Mouse (Mus musculus): ENCODE data around the gene Gm20604. TPM values are rescaled to one million over a fixed set of nuclear protein-coding genes. Genes with fewer than 3 reads are reported as not detected.

Gm20604 gene
- polyA plus RNA-seq, 1 experiment from 2014 or later: 6.3 TPM

DNA sequence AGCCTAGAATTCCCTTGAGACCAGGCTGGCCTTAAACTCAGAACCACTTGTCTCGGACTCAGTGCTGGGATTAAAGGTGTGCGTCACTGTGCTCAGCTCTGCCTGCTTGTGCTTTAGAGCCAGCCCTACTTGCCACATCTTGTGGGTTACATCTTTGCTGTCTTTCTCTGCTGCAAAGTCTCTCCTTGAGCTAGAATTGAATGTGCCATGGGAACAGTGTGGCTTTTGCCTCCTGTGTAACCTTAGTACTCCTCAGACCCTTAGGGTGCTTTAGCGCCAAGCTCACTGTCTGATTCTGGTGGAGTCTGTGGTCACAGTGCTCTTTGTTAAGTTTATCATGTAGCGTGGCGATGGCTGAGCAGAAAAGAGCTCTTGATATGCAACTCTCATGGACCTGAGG lies 14.2 kb upstream of the Gm20604 start:
- 92% methylated on average over 5 of the region's 5 CpGs for WGBS (ENCODE audit: insufficient replicate concordance)
- no peak for ATAC-seq (ENCODE audit: low read depth)
- Histone ChIP-seq H3K4me2 (ENCODE audit: low read depth, low read length) (no peak overlapping the region), H3K9me3 (replicated peaks; ENCODE audit: control insufficient read depth, low read length) (no peaks in the 10 kb centered on the region), H3K4me1 (ENCODE audit: control insufficient read depth, low read depth, low read length) (no peaks in the 10 kb centered on the region), H3K27me3 (ENCODE audit: control insufficient read depth, insufficient read depth, low read depth, low read length) (no peaks in the 10 kb centered on the region), H3K9ac (ENCODE audit: low read depth, low read length) (no peak overlapping the region), H3K4me3 (ENCODE audit: low read depth, low read length) (no peak overlapping the region), H3K36me3 (ENCODE audit: control insufficient read depth, insufficient read depth) (peaks cover 73% of the 10 kb centered on the region), H3K27ac (ENCODE audit: low read length) (no peak overlapping the region)

DNA sequence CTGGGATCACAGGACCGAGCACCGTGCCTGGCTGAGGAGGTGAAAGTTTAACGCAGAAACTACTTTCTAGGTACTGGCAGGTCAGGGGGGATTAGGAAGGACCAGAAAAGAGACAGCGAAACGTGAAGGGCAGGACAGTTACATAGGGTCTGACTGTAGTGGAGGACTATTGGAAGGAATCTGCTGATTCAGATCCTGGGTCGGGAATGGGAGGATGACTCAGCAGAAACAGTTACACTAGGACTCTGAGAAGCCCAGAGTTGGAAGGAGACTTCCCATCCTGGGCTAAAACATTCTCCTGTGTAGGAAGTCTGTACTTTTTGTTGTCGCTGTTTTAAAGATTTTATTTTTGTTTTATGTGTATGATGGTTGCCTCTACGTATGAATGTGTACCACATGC lies 13.1 kb upstream of the Gm20604 start:
- Histone ChIP-seq H3K27ac (ENCODE audit: low read length) (no peak overlapping the region), H3K4me1 (ENCODE audit: control insufficient read depth, low read depth, low read length) (no peaks in the 10 kb centered on the region), H3K36me3 (ENCODE audit: control insufficient read depth, insufficient read depth) (peaks cover 73% of the 10 kb centered on the region), H3K4me3 (ENCODE audit: low read depth, low read length) (no peak overlapping the region), H3K4me2 (ENCODE audit: low read depth, low read length) (no peak overlapping the region), H3K9ac (ENCODE audit: low read depth, low read length) (no peak overlapping the region), H3K9me3 (replicated peaks; ENCODE audit: control insufficient read depth, low read length) (no peaks in the 10 kb centered on the region), H3K27me3 (ENCODE audit: control insufficient read depth, insufficient read depth, low read depth, low read length) (no peaks in the 10 kb centered on the region)
- 88% methylated on average over 8 of the region's 8 CpGs for WGBS (ENCODE audit: insufficient replicate concordance)
- ATAC-seq (ENCODE audit: low read depth): no peak

DNA sequence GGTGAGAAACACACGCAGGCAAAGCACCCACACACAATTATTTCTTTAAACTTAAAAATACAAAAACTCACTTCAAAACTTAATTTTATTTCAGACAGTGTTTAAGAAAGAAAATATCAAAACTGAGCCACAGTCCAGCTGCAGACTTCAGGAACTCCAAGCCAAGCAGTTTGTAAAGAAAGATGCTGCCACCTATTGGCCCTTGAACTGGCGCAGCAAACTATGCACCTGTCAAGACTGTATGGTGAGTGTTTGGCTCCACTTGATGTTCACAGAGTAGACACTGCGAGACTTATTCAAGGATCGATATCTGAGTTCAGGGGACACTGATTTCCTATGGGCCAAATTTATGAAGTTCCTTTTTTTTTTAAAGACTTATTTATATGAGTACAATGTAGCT lies 10.5 kb upstream of the Gm20604 start:
- no peaks in the 10 kb centered on the region for H3K9me3 ChIP-seq (replicated peaks; ENCODE audit: control insufficient read depth, low read length)
- H3K9ac ChIP-seq (ENCODE audit: low read depth, low read length): no peak overlapping the region
- no peaks in the 10 kb centered on the region for H3K27me3 ChIP-seq (ENCODE audit: control insufficient read depth, insufficient read depth, low read depth, low read length)
- WGBS (ENCODE audit: insufficient replicate concordance): 80% methylated on average over 4 of the region's 4 CpGs
- H3K4me3 ChIP-seq (ENCODE audit: low read depth, low read length): no peak overlapping the region
- H3K4me2 ChIP-seq (ENCODE audit: low read depth, low read length): no peak overlapping the region
- no peak for ATAC-seq (ENCODE audit: low read depth)
- H3K36me3 ChIP-seq (ENCODE audit: control insufficient read depth, insufficient read depth): peaks cover 64% of the 10 kb centered on the region
- no peaks in the 10 kb centered on the region for H3K4me1 ChIP-seq (ENCODE audit: control insufficient read depth, low read depth, low read length)
- H3K27ac ChIP-seq (ENCODE audit: low read length): no peak overlapping the region

DNA sequence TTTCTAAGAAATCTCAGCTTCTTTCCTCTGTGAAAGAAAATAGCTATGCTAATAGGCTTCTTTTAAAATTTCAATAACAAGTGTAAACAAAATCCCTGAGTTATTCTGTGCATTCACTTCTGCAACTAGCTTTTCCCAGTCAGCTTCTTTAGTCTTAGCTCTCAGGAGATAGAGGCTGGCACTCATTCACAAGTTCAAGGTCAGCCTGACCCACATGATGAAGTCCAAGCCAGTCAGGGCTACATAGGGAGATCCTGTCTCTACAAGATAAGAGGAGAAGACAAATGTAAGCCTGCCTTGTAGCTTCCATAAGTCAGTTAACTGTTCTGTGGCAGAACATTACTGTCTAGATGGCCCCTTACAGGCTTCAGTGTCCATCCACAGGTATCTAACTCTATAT lies 5.2 kb upstream of the Gm20604 start:
- H3K4me3 ChIP-seq (ENCODE audit: low read depth, low read length): no peak overlapping the region
- H3K27me3 ChIP-seq (ENCODE audit: control insufficient read depth, insufficient read depth, low read depth, low read length): no peaks in the 10 kb centered on the region
- H3K9me3 ChIP-seq (replicated peaks; ENCODE audit: control insufficient read depth, low read length): no peaks in the 10 kb centered on the region
- no peak for ATAC-seq (ENCODE audit: low read depth)
- H3K9ac ChIP-seq (ENCODE audit: low read depth, low read length): no peak overlapping the region
- H3K4me2 ChIP-seq (ENCODE audit: low read depth, low read length): no peak overlapping the region
- H3K4me1 ChIP-seq (ENCODE audit: control insufficient read depth, low read depth, low read length): peaks cover 12% of the 10 kb centered on the region
- H3K36me3 ChIP-seq (ENCODE audit: control insufficient read depth, insufficient read depth): peaks cover 25% of the 10 kb centered on the region
- no peak overlapping the region for H3K27ac ChIP-seq (ENCODE audit: low read length)

DNA sequence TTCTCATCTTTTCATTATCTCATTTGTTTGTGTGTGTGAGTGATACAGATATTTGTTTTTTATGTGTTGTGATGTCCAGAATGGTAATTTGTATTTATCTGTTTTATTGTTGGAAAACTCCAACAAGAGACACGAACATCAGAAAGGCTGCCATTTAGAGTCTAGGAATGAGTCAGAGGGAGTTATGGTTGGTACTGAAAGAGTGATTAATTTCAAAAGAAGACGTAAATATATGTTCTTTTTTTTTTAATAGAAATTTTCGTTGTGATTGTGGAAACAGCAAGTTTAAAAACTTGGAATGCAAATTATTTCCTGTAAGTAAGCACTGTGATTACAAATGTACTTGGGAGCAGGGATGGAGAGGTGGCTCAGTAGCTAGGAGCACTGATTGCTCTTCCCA lies 3.2 kb upstream of the Gm20604 start:
- Histone ChIP-seq H3K9ac (ENCODE audit: low read depth, low read length) (no peak overlapping the region), H3K9me3 (replicated peaks; ENCODE audit: control insufficient read depth, low read length) (no peaks in the 10 kb centered on the region), H3K36me3 (ENCODE audit: control insufficient read depth, insufficient read depth) (peaks cover 10% of the 10 kb centered on the region), H3K27ac (ENCODE audit: low read length) (no peak overlapping the region), H3K27me3 (ENCODE audit: control insufficient read depth, insufficient read depth, low read depth, low read length) (no peaks in the 10 kb centered on the region), H3K4me3 (ENCODE audit: low read depth, low read length) (no peak overlapping the region), H3K4me1 (ENCODE audit: control insufficient read depth, low read depth, low read length) (peaks cover 17% of the 10 kb centered on the region), H3K4me2 (ENCODE audit: low read depth, low read length) (no peak overlapping the region)
- WGBS (ENCODE audit: insufficient replicate concordance): 79% methylated on average over 3 of the region's 3 CpGs
- no peak for ATAC-seq (ENCODE audit: low read depth)

DNA sequence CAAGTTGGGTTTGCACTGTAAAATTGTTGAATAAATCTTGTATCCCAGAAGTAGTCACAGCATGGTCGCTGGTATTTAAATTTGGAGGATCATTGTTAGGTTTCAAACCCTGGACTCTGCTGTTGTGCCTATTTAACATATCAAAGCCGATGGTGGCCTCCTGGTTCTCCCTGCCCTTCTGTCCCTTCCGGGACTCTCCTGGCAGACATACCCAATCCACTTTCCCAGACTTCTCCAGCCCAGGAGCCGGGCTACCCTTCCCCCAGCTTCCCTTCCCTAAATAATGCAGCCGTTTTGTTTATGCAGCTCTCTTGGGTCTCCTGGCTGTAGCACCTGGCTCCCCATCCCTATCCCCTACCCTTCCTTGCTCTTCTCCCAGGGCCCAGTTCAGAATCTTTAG lies 464 bp upstream of the Gm20604 start:
- 0 out of 2 replicates have a peak overlapping the region, but pooled peaks have one; percentile 81 for H3K27ac ChIP-seq (ENCODE audit: low read length)

DNA sequence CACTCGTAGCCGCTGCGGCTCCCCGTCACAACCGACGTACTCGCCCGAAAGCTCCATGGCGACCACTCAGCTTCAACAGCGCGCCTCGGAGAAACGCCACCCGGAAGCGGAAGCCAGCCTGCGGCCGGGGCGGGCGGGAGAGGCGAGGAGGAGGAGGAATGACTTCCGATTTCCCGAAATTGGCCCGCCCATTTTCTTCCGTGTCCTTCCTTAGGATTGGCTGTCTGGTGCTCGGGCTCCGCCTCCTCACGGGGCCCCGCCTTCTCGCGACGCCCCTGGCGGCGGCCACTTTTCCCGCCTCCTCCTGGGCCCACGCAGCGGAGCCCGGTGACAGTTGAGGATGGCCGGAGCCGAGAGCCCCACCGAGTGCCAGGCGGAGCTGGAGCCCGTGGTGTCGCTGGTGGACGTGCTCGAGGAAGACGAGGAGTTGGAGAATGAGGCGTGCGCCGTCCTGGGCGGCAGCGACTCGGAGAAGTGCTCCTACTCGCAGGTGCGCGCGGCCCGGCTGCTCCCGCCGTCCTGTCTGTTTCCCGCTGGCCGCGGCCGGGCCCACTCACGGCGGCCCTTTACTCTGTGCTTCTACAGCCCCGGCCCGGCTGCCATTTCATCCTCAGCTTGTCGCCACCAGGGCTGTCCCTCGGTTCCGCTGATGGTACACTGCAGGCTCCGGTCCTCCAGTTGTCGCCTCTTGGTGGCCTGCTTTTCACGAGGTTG lies 626 bp downstream of the Gm20604 start, which contains the start of the genes Gm28051, Gon7 and Ubr7:
Gm28051 (minus strand) TSS at position 77 of the 714 bp plus-strand sequence.
Gon7 (minus strand) TSS at position 115 of the 714 bp plus-strand sequence.
Ubr7 (plus strand) TSS at position 279 of the 714 bp plus-strand sequence.
- Histone ChIP-seq H3K9me3 (replicated peaks; ENCODE audit: control insufficient read depth, low read length) (no peaks in the 10 kb centered on the region), H3K4me1 (ENCODE audit: control insufficient read depth, low read depth, low read length) (peaks cover 24% of the 10 kb centered on the region), H3K4me2 (ENCODE audit: low read depth, low read length) (peak within 1 kb of the TSS; percentile 82), H3K9ac (ENCODE audit: low read depth, low read length) (peak within 1 kb of the TSS; percentile 89), H3K27ac (ENCODE audit: low read length) (peak within 1 kb of the TSS; percentile 85), H3K36me3 (ENCODE audit: control insufficient read depth, insufficient read depth) (no peaks in the 10 kb centered on the region; the same call in 1 of the 2 replicates), H3K27me3 (ENCODE audit: control insufficient read depth, insufficient read depth, low read depth, low read length) (no peaks in the 10 kb centered on the region), H3K4me3 (ENCODE audit: low read depth, low read length) (peak within 1 kb of the TSS; percentile 94)
- under 1% methylated on average over 73 of the region's 73 CpGs for WGBS (ENCODE audit: insufficient replicate concordance)
- peak; percentile 96 for ATAC-seq (ENCODE audit: low read depth)

More for the DNA sequence above, 464 bp upstream of the Gm20604 start:
- H3K27me3 ChIP-seq (ENCODE audit: control insufficient read depth, insufficient read depth, low read depth, low read length): no peaks in the 10 kb centered on the region
- WGBS (ENCODE audit: insufficient replicate concordance): 13% methylated on average over 5 of the region's 5 CpGs
- H3K9ac ChIP-seq (ENCODE audit: low read depth, low read length): peak overlapping the region; percentile 89
- H3K36me3 ChIP-seq (ENCODE audit: control insufficient read depth, insufficient read depth): no peaks in the 10 kb centered on the region; the same call in 1 of the 2 replicates
- no peak for ATAC-seq (ENCODE audit: low read depth)
- peak overlapping the region; percentile 82 for H3K4me2 ChIP-seq (ENCODE audit: low read depth, low read length)
- H3K9me3 ChIP-seq (replicated peaks; ENCODE audit: control insufficient read depth, low read length): no peaks in the 10 kb centered on the region
- H3K4me3 ChIP-seq (ENCODE audit: low read depth, low read length): peak overlapping the region; percentile 94
- peaks cover 24% of the 10 kb centered on the region for H3K4me1 ChIP-seq (ENCODE audit: control insufficient read depth, low read depth, low read length)

DNA sequence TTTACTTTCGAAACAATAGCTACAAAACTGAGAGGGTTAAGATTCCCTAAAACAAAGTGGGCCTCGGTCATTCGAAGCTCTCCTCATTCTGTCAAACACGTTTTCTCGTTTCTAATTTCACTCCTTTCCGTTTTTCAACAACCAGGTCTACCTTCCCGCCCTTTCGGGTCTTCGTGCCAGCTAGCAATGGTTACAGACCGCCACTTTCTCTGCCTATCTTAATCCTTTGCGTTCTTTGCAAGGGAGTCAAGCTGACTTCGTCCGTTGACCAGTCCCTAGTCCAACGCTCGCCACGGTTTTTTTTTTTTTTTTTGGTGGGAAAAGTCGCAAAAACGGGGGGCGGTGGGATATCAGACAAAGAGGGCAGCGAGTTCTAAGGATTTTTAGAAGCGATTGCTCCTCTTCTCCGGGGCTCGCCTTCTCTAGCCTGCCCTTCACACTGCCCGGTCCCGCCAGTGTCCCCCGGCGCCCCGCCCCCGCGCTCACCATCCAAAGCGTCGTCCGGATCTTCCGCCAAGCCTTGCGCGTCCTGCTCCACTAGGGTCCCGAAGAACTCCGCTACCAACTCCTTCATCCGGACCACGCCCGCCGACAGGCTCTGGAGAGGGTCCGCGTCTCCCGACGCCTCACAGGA lies 1.3 kb downstream of the Gm20604 start:
- peak; percentile 75 for ATAC-seq (ENCODE audit: low read depth)
- 1% methylated on average over 46 of the region's 46 CpGs for WGBS (ENCODE audit: insufficient replicate concordance)

DNA sequence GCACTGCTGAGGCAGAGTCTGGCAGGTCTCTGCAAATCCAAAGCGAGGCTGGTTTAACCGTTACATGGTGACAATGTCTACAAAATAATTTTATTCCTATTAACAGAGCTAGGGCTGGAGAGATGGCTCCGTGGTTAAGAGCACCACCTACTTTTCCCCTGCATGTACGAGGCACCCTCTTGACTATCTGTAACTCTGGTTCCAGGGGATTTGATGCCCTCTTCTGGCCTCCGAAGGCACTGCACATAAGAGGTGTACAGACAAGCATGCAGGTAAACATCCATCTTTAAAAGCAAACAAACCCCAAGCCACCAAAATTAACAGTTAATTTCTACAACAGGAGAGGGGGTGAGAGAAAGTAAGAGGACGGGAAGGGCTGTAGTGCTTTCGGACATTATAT lies 2.2 kb downstream of the Gm20604 start:
- H3K9ac ChIP-seq (ENCODE audit: low read depth, low read length): peak overlapping the region; percentile 82; the same call in 1 of the 2 replicates
- peak overlapping the region; percentile 82 for H3K4me2 ChIP-seq (ENCODE audit: low read depth, low read length)
- no peaks in the 10 kb centered on the region; the same call in 1 of the 2 replicates for H3K36me3 ChIP-seq (ENCODE audit: control insufficient read depth, insufficient read depth)
- 67% methylated on average over 7 of the region's 7 CpGs for WGBS (ENCODE audit: insufficient replicate concordance)
- H3K4me3 ChIP-seq (ENCODE audit: low read depth, low read length): peak overlapping the region; percentile 94
- H3K4me1 ChIP-seq (ENCODE audit: control insufficient read depth, low read depth, low read length): peaks cover 24% of the 10 kb centered on the region
- H3K27me3 ChIP-seq (ENCODE audit: control insufficient read depth, insufficient read depth, low read depth, low read length): no peaks in the 10 kb centered on the region
- no peaks in the 10 kb centered on the region for H3K9me3 ChIP-seq (replicated peaks; ENCODE audit: control insufficient read depth, low read length)
- no peak for ATAC-seq (ENCODE audit: low read depth)
- H3K27ac ChIP-seq (ENCODE audit: low read length): no peak overlapping the region; the same call in 1 of the 2 replicates

More for the DNA sequence above, 1.3 kb downstream of the Gm20604 start:
- peak overlapping the region; percentile 94 for H3K4me3 ChIP-seq (ENCODE audit: low read depth, low read length)
- H3K9ac ChIP-seq (ENCODE audit: low read depth, low read length): peak overlapping the region; percentile 82
- H3K36me3 ChIP-seq (ENCODE audit: control insufficient read depth, insufficient read depth): no peaks in the 10 kb centered on the region; the same call in 1 of the 2 replicates
- peak overlapping the region; percentile 82 for H3K4me2 ChIP-seq (ENCODE audit: low read depth, low read length)
- H3K9me3 ChIP-seq (replicated peaks; ENCODE audit: control insufficient read depth, low read length): no peaks in the 10 kb centered on the region
- peaks cover 24% of the 10 kb centered on the region for H3K4me1 ChIP-seq (ENCODE audit: control insufficient read depth, low read depth, low read length)
- no peaks in the 10 kb centered on the region for H3K27me3 ChIP-seq (ENCODE audit: control insufficient read depth, insufficient read depth, low read depth, low read length)
- peak overlapping the region; percentile 85 for H3K27ac ChIP-seq (ENCODE audit: low read length)

Data from liver, embryonic 16.5 days (tissue).